ENCODE assay signal across 5 mouse cellular contexts in genomic region chr17:54707811-54708210, GRCm38 (mm10).
DNase-seq lines count a peak whose midpoint lies in the region.
"Not testable (repeated sequence)": the region's sequence is repeated elsewhere in the genome, so short reads cannot be mapped to it uniquely, and the experiment has no call there.

No protein-coding gene starts in this region.

- H3K4me3 ChIP-seq in ES-E14 (ENCODE audit: insufficient read depth in 1 of 2, low read depth in 1 of 2, low read length in 2 of 2, poor library complexity in 1 of 2, severe bottlenecking in 1 of 2), result not testable (repeated sequence)

- in situ Hi-C loops in ES-E14 (cut with MboI; ENCODE audit: low sequenced_read_pairs in 2 of 2, unreplicated experiment in 2 of 2), result not testable (repeated sequence)

- H3K27ac ChIP-seq in ES-E14 (ENCODE audit: insufficient read depth, low read depth, low read length, poor library complexity, severe bottlenecking), result not testable (repeated sequence)

- not testable (repeated sequence) for H3K4me1 ChIP-seq in ES-E14 (ENCODE audit: control insufficient read depth in 2 of 2, insufficient read depth in 2 of 2, low read length in 2 of 2, poor library complexity in 1 of 2)

- H3K9ac ChIP-seq in ES-E14 (ENCODE audit: insufficient read depth, low read depth, low read length, poor library complexity, severe bottlenecking), result not testable (repeated sequence)

- H3K9me3 ChIP-seq in ES-E14 (ENCODE audit: control insufficient read depth, insufficient read depth, low read depth, low read length), result not testable (repeated sequence)

- not testable (repeated sequence) for H3K36me3 ChIP-seq in ES-E14 (ENCODE audit: control insufficient read depth, insufficient read depth, low read length, poor library complexity, severe bottlenecking)

- DNase-seq in ES-CJ7 (ENCODE audit: low read depth, low spot score) (peak; percentile 94), ES-E14 (ENCODE audit: low read depth, low spot score) (peak; percentile 69), R1 (ENCODE audit: low read depth, low spot score) (peak; percentile 96), WW6 (ENCODE audit: low read depth, low spot score) (peak; percentile 28), ZHBTc4 (ENCODE audit: low read depth, low spot score) (peak; percentile 94)

Comparison
In these comparisons a context has a peak if more than half of its experiments do, and no peak if none do; other contexts are left out.
1. DNase-seq: peak in every context shown above with its lines; median percentile 96 in R1; 94 in ES-CJ7; 94 in ZHBTc4; 69 in ES-E14; 28 in WW6.